Mouse (Mus musculus) neural tube, embryonic 11.5 days (tissue): Measurements from ENCODE around the gene Proz. TPM values are rescaled to one million over a fixed set of nuclear protein-coding genes. Genes with fewer than 3 reads are reported as not detected.

Experiments used
- polyA plus RNA-seq: library from polyadenylated mRNA; unstranded; fragments of >200 nt; fragmentation: Nextera tagmentation; extraction: Ambion mirVana; gene quantifications from 2 replicates; pipeline ENCODE4 v1.2.1, GENCODE M21; 2014

Gene Proz
- polyA plus RNA-seq, 1 experiment from 2014 or later = 0.09 TPM

Other genes with a start within 250 kb of the Proz start
- 46.3 and 58.7 TPM in 2 replicates for gene Mcf2l, start 187.1 kb upstream of the Proz start, polyA plus RNA-seq
- not detected in 2 replicates for gene F7, start 34.9 kb upstream of the Proz start, polyA plus RNA-seq
- 0.69 and 0.78 TPM in 2 replicates for gene F10, start 23.6 kb upstream of the Proz start, polyA plus RNA-seq
- gene Pcid2, start 44.5 kb downstream of the Proz start, polyA plus RNA-seq = 52.9 and 53.4 TPM in 2 replicates
- gene Cul4a, start 44.7 kb downstream of the Proz start, polyA plus RNA-seq = 90.2 and 99.5 TPM in 2 replicates
- 258 and 279 TPM in 2 replicates for gene Lamp1, start 98.2 kb downstream of the Proz start, polyA plus RNA-seq
- gene Grtp1, start 139.7 kb downstream of the Proz start, polyA plus RNA-seq = 13.5 and 13.8 TPM in 2 replicates
- gene Adprhl1, start 193.2 kb downstream of the Proz start, polyA plus RNA-seq = 0.57 and 0.61 TPM in 2 replicates
- gene Dcun1d2, start 227.2 kb downstream of the Proz start, polyA plus RNA-seq = 32.7 and 36.5 TPM in 2 replicates
- gene Tmco3, start 227.3 kb downstream of the Proz start, polyA plus RNA-seq = 34.7 and 35.1 TPM in 2 replicates